Mouse (Mus musculus) CH12.LX (cell line): ENCODE data around the gene Exo5.

Source experiments
- CHD1 ChIP-seq: IDR thresholded peaks from 2 replicates; pipeline ENCODE4 v1.6.1; 2012; ENCODE audit warnings: low read depth, low read length, improper control_type of control experiment, inconsistent platforms
- CTCF ChIP-seq, 2 experiments: IDR thresholded peaks in 1 of 2; conservative IDR thresholded peaks in 1 of 2; 2 replicates each; pipeline ENCODE4 v1.5.1; 2011 to 2012; ENCODE audit warnings: low read depth in 2 of 2, low read length in 2 of 2, improper control_type of control experiment in 1 of 2, inconsistent platforms in 1 of 2, mild to moderate bottlenecking in 1 of 2, moderate library complexity in 1 of 2
- EP300 ChIP-seq: IDR thresholded peaks from 2 replicates; pipeline ENCODE4 v1.6.1; 2011; ENCODE audit warnings: low read length, improper control_type of control experiment
- ETS1 ChIP-seq: conservative IDR thresholded peaks from 2 replicates; pipeline ENCODE4 v1.6.1; 2012; ENCODE audit warnings: low read depth, mild to moderate bottlenecking, inconsistent platforms, low read length, improper control_type of control experiment, moderate library complexity
- HCFC1 ChIP-seq: IDR thresholded peaks from 2 replicates; pipeline ENCODE4 v1.6.1; 2012; ENCODE audit warnings: low read depth, mild to moderate bottlenecking, inconsistent platforms, low read length, improper control_type of control experiment
- NRF1 ChIP-seq: IDR thresholded peaks from 2 replicates; pipeline ENCODE4 v1.6.1; 2014; ENCODE audit warnings: low read depth, mild to moderate bottlenecking, inconsistent platforms, low read length, improper control_type of control experiment, moderate library complexity
- POLR2A ChIP-seq: IDR thresholded peaks from 2 replicates; pipeline ENCODE4 v1.6.1; 2011; ENCODE audit warnings: low read depth, mild to moderate bottlenecking, improper control_type of control experiment, low read length
- TCF12 ChIP-seq: IDR thresholded peaks from 2 replicates; pipeline ENCODE4 v1.6.1; 2014; ENCODE audit warnings: low read depth, mild to moderate bottlenecking, inconsistent platforms, low read length, improper control_type of control experiment
- UBTF ChIP-seq: IDR thresholded peaks from 2 replicates; pipeline ENCODE4 v1.6.1; 2012; ENCODE audit warnings: low read depth, mild to moderate bottlenecking, inconsistent platforms, low read length, improper control_type of control experiment, moderate library complexity

GRCm38 (mm10) chr4:120968486-120968885 is 43.7 kb upstream of the Exo5 start:
- TF ChIP-seq CTCF (conservative IDR thresholded peaks at IDR 0.05 in 1 of 2, IDR thresholded peaks at IDR 0.05 in 1 of 2; ENCODE audit: low read depth in 2 of 2, low read length in 2 of 2), result no peak
- no peak for TF ChIP-seq TCF12
- TF ChIP-seq HCFC1, result no peak
- TF ChIP-seq NRF1, result no peak
- no peak for TF ChIP-seq POLR2A
- TF ChIP-seq UBTF, result no peak
- no peak for TF ChIP-seq EP300
- TF ChIP-seq CHD1, result no peak
- no peak for TF ChIP-seq ETS1
